Mouse (Mus musculus): ENCODE measurements at regions not wholly inside any gene's neighbourhood (a gene's known extent, or its start where the extent isn't known, plus 50 kb on each side); places are given as distances from the start of the nearest gene placed in this dataset.

DNA sequence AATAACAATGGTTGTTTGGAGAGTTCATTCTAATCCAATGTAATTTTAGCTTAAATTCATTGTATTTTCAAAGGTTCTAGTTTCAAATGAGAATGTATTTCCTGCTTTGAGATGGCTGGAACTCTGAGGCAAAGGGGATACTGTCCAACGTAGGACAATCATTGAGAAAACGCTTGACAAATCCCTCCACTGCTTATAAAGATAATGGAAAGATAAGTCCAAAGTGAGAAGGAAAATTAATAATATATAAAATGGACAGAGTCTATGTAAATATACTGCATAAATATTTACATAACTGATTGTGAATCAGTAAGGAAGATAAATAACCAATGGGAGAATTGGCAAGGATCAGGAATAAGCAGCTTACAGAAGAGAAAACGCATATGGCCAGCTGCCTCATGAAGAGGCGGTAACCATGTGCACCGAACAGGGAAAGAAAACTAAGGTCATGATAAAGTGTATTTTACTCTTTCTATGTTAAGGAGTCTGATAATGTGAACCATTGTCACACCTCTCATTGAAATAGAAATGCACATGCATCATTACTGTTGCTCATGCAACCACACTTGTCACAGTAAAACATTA, 55.3 kb upstream of the Fam19a1 start:
- no peak for ATAC-seq
- WGBS (ENCODE audit: insufficient replicate concordance) = 73% methylated on average over 5 of the region's 5 CpGs
- Histone ChIP-seq H3K27ac (ENCODE audit: low read depth) (no peak overlapping the region), H3K4me3 (ENCODE audit: low read depth, low read length) (no peak overlapping the region), H3K4me2 (ENCODE audit: low read depth, low read length) (no peak overlapping the region), H3K4me1 (ENCODE audit: insufficient read depth) (no peaks in the 10 kb centered on the region), H3K36me3 (replicated peaks; ENCODE audit: insufficient read depth, low read length) (no peaks in the 10 kb centered on the region), H3K9ac (replicated peaks) (no peak overlapping the region), H3K9me3 (ENCODE audit: low read length) (no peaks in the 10 kb centered on the region), H3K27me3 (ENCODE audit: insufficient read depth, low read length) (no peaks in the 10 kb centered on the region)
- DNase-seq = no peak
- TF ChIP-seq EP300 (IDR thresholded peaks at IDR 0.05; ENCODE audit: low read depth) = no peak
- TF ChIP-seq CTCF (IDR thresholded peaks at IDR 0.05; ENCODE audit: low read depth) = no peak

DNA sequence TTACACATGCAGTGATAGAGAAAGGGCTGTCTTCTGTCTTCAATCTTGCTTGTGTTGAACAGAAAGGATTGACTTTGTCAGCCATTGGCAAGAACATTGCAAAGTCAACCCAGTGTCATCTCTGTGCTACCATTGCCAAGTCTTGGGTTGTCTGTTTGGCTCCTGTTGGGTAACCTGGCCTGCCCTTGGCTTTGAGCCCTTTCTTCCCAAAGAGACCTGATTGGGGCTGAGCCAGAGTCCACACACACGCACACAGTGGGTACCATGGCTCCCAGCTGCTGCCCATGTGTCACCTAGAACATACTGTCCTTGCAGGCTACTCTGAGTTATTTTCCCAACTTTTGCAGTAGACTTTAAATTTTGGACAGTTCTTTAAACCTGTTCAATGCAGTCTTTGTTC, 51.0 kb upstream of the Fam19a1 start:
- H3K4me2 ChIP-seq (ENCODE audit: low read depth, low read length) = no peak overlapping the region
- 54% methylated on average over 1 of the region's 1 CpGs for WGBS (ENCODE audit: insufficient replicate concordance)
- H3K9me3 ChIP-seq (ENCODE audit: low read length) = no peaks in the 10 kb centered on the region
- TF ChIP-seq EP300 (IDR thresholded peaks at IDR 0.05; ENCODE audit: low read depth) (no peak), CTCF (IDR thresholded peaks at IDR 0.05; ENCODE audit: low read depth) (no peak)
- H3K36me3 ChIP-seq (replicated peaks; ENCODE audit: insufficient read depth, low read length) = no peaks in the 10 kb centered on the region
- ATAC-seq = no peak; the same call in 1 of the 2 replicates
- no peak overlapping the region for H3K4me3 ChIP-seq (ENCODE audit: low read depth, low read length)
- H3K4me1 ChIP-seq (ENCODE audit: insufficient read depth) = no peaks in the 10 kb centered on the region
- no peak overlapping the region for H3K9ac ChIP-seq (replicated peaks)
- H3K27ac ChIP-seq (ENCODE audit: low read depth) = no peak overlapping the region
- no peaks in the 10 kb centered on the region for H3K27me3 ChIP-seq (ENCODE audit: insufficient read depth, low read length)
- DNase-seq = no peak
